Mouse (Mus musculus): ENCODE measurements around the gene Gm8247. TPM values are rescaled to one million over a fixed set of nuclear protein-coding genes. Genes with fewer than 3 reads are reported as not detected.

The Gm8247 gene
- not detected in 2 replicates for polyA plus RNA-seq (2015; fragmentation: Nextera tagmentation; extraction: Ambion mirVana)

GRCm38 (mm10) chr14:44582853-44583252, at the start of gene Gm8247:
Gene Gm8247 (plus strand): TSS chr14:44583153.

GRCm38 (mm10) chr14:44627737-44628136, 44.8 kb downstream of the Gm8247 start, which contains the start of gene Gm5624:
Gene Gm5624 (minus strand): TSS chr14:44627938.

Other genes starting within 250 kb of the Gm8247 start
- gene Gm5930, start 244.6 kb upstream of the Gm8247 start, polyA plus RNA-seq (2015; fragmentation: Nextera tagmentation; extraction: Ambion mirVana): not detected in 2 replicates
- gene Gm8229, start 217.8 kb upstream of the Gm8247 start, polyA plus RNA-seq (2015; fragmentation: Nextera tagmentation; extraction: Ambion mirVana): not detected in 2 replicates
- not detected in 2 replicates for gene Gm3371, start 172.5 kb upstream of the Gm8247 start, polyA plus RNA-seq (2015; fragmentation: Nextera tagmentation; extraction: Ambion mirVana)
- not detected in 2 replicates for gene Gm8232, start 149.5 kb upstream of the Gm8247 start, polyA plus RNA-seq (2015; fragmentation: Nextera tagmentation; extraction: Ambion mirVana)
- gene BC061237, start 90.7 kb upstream of the Gm8247 start, polyA plus RNA-seq (2015; fragmentation: Nextera tagmentation; extraction: Ambion mirVana): not detected in 2 replicates
- gene Gm17093, start 64.9 kb upstream of the Gm8247 start, polyA plus RNA-seq (2015; fragmentation: Nextera tagmentation; extraction: Ambion mirVana): not detected in 2 replicates
- gene Gm5624, start 44.8 kb downstream of the Gm8247 start, polyA plus RNA-seq (2015; fragmentation: Nextera tagmentation; extraction: Ambion mirVana): not detected in 2 replicates
- not detected in 2 replicates for gene Gm8257, start 123.3 kb downstream of the Gm8247 start, polyA plus RNA-seq (2015; fragmentation: Nextera tagmentation; extraction: Ambion mirVana)
- not detected in 2 replicates for gene Gm8267, start 167.2 kb downstream of the Gm8247 start, polyA plus RNA-seq (2015; fragmentation: Nextera tagmentation; extraction: Ambion mirVana)